Mouse (Mus musculus) gastrocnemius, postnatal 14 days (tissue): ENCODE results near the gene Slc37a3. TPM values are rescaled to one million over a fixed set of nuclear protein-coding genes. Genes with fewer than 3 reads are reported as not detected.

Experiments used
- total RNA-seq, 2 experiments: library from RNA; stranded (reverse); gene quantifications; 2 replicates each; pipeline ENCODE4 v1.2.3; 2021

The Slc37a3 gene
- total RNA-seq, 2 experiments from 2014 or later, result 12.9 to 19.1 TPM

Other genes with a start within 250 kb of the Slc37a3 start
- 10 to 100 TPM; 15.0 to 16.6 TPM for gene Kdm7a, start 170.9 kb downstream of the Slc37a3 start, total RNA-seq
- gene Rab19, start 3.5 kb upstream of the Slc37a3 start, total RNA-seq, result not detected
- 10 to 100 TPM; 25.0 to 26.7 TPM for gene Mkrn1, start 42.8 kb upstream of the Slc37a3 start, total RNA-seq
- gene Dennd2a, start 180.2 kb upstream of the Slc37a3 start, total RNA-seq, result 10 to 100 TPM in 1 of 2 experiments, 1 to 10 TPM in 1; 8.2 to 10.9 TPM
- 1 to 10 TPM; 7.0 to 7.7 TPM for gene Adck2, start 196.2 kb upstream of the Slc37a3 start, total RNA-seq
- gene Gm42420, start 208.1 kb upstream of the Slc37a3 start, total RNA-seq, result not detected
- 100 to 1,000 TPM; 321 to 366 TPM for gene Ndufb2, start 214.9 kb upstream of the Slc37a3 start, total RNA-seq